Mouse (Mus musculus): ENCODE data around the gene Tinagl1.

Gene Tinagl1

DNA sequence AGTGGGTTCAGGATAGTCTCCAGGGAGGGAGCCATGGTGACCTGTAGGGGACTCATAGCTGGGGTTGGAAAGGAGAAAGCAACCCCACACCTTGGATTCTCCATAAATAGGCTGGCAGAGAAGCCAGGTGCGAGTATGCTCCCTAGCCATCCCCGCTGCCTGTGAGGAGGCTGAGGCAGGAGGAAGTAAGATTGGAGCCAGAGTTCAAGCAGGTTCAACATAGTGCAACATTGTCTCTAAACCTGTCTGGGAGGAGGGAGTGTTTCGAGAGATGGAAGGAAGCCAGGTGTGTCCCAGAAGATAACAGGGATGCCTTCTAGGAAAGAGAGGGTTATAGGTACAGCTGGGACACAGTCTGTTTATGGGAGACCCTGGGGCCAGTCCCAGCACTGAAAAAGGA, 5.0 kb upstream of the Tinagl1 start:
- no peak for DNase-seq (ENCODE audit: inconsistent age in 2 of 2, low spot score in 1 of 2)

DNA sequence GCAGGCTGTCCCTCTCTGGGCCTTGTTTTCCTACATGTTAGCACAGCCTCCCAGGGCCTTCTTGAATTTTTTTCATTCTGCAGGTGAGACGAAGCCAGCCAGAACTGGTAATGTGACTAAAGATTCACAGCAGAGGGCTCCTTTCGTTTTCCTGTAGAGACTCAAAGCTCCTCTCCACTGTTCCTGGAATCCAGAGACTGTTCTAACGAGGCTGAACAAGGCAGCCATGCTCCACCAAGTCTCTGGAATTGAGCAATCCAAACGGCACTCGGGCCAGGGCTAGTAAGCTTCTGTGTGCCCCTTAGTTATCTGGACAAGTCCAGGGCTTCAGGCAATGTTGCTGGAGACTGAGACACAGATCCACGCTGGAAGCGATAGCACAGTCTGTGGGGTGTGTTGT, 2.6 kb upstream of the Tinagl1 start:
- peak in 1 of 2 experiments; percentile 75 for DNase-seq (ENCODE audit: inconsistent age in 2 of 2, low spot score in 1 of 2)

DNA sequence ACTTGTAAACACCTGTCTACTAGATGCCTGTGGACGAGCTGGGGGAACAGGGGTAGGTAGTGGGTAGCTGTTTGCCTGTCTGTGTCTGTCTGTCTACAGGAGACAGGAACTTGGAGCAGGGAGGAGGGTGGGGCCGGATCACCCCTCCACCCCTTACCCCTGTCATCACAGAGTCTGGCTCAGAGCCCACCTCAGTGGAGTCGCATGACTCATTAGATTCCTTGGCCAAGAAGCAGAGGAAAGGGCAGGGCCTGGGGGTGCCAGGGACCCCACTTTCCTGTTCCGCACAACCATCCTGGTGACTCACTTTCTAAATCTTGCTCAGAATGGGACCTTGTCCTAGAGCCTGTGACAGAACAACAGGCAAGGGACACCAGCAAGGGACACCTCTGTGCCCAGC, 2.2 kb upstream of the Tinagl1 start:
- DNase-seq (ENCODE audit: inconsistent age in 2 of 2, low spot score in 1 of 2): peak; percentile 84 to 91

DNA sequence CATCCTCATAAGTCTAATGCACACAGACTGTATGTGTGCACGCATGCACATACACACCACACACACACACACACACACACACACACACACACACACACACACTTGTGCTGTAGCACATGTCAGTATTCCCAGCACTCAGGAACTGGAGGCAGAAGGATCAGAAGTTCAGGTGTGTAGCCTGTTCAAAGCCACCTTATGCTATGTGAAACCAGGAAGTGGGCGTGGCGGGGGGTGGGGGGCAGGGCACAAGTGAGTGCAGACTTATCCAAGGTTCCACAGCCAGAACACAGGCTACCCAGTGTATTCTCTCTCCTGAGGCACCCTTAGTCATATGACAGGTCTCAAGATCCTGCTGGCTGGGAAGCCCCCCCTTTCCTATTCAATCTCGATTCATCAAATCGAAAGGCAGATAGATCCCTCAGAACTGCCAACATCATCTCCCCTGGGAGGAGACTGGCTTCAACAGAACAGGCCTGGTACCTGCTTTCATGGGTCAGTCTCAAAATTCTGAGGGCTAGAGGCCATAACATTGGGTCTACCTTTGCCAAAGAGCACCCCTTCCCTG, 1.3 kb upstream of the Tinagl1 start:
- peak in 1 of 2 experiments; percentile 56 for DNase-seq (ENCODE audit: inconsistent age in 2 of 2, low spot score in 1 of 2)

DNA sequence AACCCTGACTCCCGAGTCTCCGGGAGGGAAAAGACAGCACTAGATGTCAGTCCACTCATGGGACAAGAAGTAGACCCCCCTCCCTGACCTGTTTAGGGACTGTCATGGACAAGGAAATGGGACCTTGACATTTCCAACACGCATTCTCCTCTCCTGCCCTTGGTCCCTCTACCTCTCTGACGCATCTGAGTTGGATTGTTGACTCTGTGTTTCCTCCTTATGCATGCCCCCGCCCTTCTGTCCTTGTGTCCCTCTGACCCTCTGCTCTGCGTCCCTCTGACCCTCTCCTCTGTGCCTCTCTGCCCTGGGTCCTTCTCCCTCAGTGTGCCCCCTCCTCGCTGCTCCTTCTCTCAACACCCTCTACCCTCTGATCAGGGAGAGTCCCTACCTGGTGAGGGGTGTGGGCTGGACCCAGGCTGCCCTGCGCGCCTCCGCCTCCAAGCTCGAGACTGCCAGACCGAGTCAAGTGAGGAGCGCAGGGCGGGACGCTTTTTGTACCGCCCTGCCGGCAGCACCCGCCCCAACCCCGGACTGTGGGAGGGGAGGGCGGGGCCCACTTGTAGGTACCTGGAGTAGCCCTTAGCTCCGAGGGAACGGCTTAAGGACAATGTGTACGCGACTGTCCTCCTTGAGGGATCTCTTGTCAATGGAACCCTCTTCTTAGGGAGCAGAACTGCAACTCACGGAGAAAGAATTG, 439 bp downstream of the Tinagl1 start:
- DNase-seq (ENCODE audit: inconsistent age in 2 of 2, low spot score in 1 of 2): peak; percentile 85 to 94

DNA sequence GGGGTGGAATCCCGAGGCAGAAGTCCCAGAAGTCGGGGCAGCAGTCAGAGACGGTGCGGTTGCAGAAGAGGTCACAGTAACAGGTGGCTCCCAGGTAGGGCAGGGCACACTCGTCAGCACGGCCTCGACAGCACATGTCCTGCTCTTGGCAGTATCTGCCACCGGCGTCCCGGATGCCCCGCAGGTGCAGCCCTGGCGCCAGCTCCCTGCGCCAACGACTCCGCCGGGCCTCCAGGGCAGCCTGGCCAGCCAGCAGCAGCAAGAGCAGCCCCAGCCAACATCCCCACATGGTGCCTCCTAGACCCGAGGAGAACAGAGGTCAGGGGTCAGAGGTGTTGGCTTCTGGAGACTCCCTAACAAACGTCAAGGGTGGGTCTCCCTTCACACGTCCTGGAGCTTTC, 1.0 kb downstream of the Tinagl1 start:
- peak in 1 of 2 experiments; percentile 61 for DNase-seq (ENCODE audit: inconsistent age in 2 of 2, low spot score in 1 of 2)

DNA sequence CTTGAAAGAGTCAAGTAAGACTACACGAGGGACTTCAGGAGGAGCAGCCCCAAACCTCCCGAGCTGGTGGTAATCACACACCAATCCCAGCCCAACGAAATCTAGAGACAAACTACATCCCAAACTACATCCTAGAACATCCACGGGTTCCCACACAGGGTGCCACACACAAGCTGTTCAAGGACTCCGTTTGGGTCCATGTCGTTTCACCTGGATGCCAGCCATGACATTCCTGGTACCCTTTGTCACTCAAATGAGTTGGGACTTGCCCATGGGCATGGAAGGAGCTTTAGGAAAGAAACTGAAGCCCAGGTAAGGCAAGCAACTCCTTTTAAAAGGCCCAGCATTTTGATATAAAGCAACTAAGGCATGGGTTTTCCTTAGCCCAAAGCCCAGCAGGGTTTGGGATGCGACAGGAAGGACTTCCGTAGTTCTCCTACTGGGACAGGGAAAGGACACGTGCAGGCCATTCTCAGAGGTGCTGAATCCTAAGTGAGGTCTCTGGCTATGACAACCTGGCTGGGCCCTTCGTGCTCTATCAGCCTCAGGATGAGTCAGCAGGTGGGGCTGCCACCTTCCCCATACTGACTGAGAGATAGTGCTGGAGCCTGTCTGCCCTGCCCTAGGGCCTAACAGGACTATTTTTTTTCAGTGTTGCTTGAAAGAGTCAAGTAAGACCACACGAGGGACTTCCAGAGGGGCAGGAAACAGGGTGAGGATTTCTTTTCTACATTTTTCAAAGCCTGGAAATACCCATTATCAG, 1.7 kb downstream of the Tinagl1 start:
- DNase-seq (ENCODE audit: inconsistent age in 2 of 2, low spot score in 1 of 2): peak; percentile 46 to 72

DNA sequence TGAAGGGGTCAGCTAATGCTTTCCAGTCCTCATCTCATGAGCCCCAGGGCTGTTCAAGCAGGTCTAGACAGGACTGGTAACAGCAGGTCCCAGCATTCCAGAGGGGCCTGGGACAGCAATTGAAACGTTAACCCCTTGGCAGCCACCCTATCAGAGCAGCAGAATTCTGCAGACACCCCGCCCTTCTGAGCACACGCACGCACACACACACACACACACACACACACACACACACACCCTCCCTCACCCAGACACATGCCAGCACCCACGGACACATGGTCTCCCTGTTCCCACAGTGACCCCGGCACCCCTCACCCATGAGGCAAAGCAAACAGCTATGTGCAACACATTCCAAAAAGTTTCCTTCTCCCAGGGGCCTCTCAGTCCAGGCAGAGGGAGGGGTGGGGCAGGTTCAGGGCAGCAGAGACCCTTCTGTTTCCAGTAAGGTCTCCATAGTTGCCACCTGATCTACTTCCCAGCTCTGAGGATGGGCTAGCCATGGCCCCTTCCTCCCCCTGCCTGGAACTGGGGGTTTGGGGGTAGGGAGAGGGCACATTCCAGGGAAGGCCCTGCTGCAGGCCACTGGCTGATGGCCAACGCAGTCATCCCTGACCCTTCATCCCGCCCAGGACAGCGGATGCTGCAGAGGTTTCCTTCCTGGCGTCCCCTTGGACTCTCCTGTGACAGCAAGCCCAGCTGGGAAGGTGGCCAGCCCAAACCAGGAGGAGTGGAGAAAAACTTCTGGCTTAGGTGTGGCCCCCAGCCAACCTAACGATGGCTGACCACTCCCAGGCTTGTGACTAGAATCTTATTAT, 2.8 kb downstream of the Tinagl1 start:
- peak; percentile 84 to 89 for DNase-seq (ENCODE audit: inconsistent age in 2 of 2, low spot score in 1 of 2)

DNA sequence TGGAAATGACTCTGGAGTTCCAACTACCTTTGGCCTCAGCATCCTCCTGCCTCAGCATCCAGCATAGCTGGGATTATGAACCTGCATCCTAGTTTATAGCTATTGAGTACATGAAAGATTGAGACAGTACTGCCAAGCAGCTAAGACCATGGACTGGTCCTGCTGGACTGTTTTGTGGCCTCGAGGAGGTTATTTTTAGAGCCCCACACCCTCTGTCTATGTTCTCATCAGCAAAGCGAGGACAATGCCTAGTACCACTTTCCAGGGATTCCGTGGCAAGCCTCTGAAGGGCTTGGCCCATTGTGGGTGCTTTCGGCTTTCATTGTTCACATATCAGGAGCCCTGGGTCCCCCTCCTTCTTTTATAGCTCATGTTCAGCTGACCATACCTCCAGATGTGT, 4.6 kb downstream of the Tinagl1 start:
- peak in 1 of 2 experiments; percentile 63 for DNase-seq (ENCODE audit: inconsistent age in 2 of 2, low spot score in 1 of 2)

DNA sequence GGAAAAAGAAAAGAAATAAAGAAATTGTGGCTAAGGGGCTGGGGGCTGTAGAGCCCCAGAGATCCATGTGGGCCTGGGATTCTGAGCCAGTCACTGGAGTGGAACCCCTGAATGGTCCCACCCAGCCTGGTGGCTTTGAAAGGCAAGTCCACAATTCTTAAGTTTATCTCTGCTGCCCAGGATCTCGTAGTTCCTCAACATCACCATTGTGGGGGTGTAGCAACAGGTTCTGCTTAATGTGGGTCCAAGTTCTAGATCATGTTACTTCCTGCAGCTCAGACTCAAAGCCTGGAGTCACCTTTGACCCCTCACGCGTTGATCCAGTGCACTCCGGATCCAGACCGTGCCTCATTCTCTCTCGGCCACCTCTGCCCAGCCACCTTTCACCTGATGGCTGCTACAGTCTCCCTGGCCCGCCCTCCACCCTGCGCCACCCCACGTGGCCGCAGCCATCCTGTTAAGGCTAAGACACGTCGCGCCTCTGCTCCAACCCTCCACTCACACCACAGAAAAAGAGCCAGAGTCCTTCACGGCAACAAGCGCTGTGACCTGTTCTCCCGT, 5.4 kb downstream of the Tinagl1 start:
- peak; percentile 31 to 56 for DNase-seq (ENCODE audit: inconsistent age in 2 of 2, low spot score in 1 of 2)

DNA sequence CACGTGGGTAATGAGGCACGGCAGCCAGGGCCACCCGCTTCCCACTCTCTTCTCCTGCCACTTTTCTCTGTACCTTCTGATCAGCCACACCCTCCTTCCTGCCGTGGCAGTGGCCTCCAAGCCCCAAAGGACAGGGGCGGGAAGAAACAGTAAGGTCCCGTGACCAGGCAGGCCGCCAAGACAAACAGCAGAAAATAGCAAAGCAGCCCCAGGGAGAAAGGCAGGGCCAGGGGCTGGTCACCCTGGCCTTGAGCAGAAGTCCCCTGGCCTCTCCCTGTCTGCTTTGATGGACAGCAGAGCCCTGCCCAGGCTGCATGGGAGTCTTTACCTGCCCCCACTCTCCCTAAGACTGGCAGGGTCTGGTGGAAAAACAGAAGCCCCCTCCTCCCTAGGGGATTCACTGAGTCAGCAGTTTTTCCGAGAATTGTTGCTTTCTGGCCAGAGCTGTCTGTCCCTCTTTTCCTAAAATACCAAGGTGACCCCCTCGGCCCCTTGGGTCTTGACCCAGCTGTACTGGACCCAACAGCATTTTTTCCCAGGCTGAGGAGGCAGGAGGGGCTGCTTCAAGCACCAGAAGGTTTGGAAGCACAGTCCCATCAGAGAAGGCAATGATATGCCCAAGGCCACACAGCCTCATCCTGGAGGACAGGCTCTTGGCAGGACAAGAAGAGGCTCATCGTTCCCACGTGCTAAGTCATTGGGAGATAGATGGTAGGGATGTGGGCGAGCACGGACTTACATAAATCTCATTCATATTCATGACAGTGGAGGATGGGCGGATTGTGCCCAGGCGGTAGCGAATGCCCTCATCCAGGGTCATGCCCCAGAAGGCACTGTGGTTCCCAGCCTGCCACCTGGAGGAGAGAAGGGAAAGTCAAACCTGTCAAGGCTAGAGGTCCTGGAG, 6.4 kb downstream of the Tinagl1 start:
- DNase-seq (ENCODE audit: inconsistent age in 2 of 2, low spot score in 1 of 2): peak; percentile 94 to 97

DNA sequence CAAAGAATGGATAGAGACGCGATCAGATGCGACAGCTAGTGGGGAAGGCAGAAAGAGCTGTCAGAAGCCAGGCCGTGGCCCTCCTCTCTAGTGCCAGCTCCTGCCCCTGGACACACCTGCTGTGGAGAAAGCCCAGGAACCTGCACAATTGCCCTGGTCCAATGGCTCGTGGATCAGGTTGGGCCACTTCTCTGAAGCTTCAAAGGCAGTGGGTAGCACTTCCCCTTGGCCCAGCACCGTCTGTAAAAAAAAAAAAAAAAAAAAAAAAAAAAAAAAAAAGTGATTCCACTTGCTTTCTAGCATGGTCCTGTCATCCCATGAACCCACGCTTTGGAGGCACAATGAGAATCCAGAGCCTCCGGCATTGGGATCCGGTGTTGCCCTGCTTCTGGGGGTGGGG, 7.1 kb downstream of the Tinagl1 start:
- peak in 1 of 2 experiments; percentile 39 for DNase-seq (ENCODE audit: inconsistent age in 2 of 2, low spot score in 1 of 2)

DNA sequence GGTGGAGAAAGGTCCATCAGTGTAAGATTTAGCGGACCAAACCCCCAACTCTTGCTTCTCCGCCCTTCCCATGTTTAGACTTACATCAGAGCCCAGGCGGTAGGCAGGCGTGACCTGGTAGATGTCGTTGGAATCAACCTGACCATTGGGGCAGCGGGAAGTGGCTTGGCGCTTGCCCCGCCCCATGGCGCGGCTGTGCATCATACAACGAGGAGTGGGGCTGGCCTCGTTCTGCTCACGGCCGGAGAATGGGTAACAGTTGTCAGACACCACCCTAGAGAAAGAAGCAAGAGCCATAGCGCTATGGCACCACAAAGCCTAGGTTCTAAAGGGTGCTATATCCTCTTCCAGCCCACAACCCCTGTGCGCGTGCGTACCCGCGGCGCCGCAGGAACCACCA, 7.6 kb downstream of the Tinagl1 start:
- DNase-seq (ENCODE audit: inconsistent age in 2 of 2, low spot score in 1 of 2): peak; percentile 40 to 62

DNA sequence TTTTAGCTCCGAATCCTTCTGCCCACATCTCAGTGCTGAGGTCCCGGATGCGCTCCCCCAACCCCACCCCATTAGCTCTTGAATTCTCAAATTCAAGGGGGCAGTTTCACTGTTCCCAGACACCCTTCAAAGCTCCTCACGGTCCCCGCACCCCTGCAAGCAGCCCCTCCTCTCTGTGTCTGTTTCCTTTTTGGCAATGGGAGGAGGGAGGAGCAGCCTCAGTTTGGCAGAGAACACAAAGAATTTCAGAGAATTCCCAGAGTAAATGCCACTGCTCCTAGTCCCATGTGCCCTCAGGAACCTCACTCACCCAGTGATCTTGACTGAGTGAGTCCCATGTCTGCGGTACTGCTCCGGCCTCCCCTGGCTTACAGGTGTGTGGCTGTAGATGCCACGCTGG, 8.3 kb downstream of the Tinagl1 start:
- peak; percentile 50 to 80 for DNase-seq (ENCODE audit: inconsistent age in 2 of 2, low spot score in 1 of 2)

DNA sequence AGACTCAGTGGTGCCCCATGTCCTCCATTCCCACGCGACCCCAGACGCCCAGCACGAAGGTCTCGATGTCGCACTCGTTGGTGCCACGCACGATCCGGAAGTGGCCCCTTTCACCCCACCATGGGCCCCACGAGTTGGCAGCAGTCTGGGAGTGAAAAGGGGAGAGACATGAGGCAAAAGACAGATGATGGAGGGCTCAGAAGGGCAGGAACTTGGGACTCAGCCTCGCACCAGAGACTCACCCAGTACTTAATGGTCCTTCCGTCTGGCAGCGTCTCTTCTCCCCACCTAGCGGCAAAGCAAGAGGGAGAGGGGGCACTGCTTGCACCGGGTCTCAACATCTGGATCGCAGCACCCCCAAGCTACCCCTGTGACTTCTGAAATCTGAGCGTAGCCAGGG, 8.9 kb downstream of the Tinagl1 start:
- DNase-seq (ENCODE audit: inconsistent age in 2 of 2, low spot score in 1 of 2): no peak

DNA sequence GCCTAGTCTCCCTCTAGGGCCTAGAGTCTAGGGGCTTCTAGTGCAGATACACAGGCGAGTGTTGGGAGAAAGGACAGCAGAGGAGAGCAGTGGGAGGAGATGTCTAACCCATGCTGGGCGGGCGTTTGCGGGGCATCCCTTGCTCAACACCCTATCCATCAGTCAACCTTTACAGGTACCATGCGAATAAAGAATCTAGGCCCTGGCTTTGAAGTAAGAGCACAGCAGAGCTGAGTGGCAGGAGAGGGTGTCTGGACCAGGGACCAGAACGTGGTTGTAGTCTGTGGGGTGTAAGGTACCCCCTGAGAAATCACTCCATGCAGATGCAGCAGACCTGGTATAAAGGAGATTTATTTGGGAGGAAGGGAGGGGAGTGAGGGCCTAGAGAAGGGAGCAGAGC, 10.8 kb downstream of the Tinagl1 start:
- no peak for DNase-seq (ENCODE audit: inconsistent age in 2 of 2, low spot score in 1 of 2)

DNA sequence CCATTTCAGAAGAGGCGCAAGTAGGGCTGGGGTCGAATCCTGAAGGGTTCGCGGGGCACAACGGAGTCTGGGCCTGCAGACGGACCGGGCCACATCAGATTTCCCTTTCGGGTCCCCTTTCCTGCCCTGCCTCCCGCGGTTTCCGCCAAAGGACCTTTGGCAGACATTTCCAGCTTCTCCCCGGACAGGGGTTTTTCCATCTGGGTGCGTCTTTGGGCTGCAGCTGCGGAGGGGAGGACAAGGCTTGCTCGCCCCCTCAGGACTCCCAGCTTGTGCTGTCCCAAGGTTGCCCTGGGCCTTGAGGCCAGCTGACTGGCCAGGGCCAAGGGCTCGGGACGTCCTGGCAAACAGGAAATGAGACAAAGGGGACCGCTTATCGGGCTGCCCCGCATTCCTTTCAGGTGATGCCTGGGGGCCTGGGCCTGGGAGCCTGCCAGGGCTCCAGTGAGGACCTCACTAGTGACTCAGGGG, 11.5 kb downstream of the Tinagl1 start:
- DNase-seq (ENCODE audit: inconsistent age in 2 of 2, low spot score in 1 of 2): peak; percentile 85 to 90

DNA sequence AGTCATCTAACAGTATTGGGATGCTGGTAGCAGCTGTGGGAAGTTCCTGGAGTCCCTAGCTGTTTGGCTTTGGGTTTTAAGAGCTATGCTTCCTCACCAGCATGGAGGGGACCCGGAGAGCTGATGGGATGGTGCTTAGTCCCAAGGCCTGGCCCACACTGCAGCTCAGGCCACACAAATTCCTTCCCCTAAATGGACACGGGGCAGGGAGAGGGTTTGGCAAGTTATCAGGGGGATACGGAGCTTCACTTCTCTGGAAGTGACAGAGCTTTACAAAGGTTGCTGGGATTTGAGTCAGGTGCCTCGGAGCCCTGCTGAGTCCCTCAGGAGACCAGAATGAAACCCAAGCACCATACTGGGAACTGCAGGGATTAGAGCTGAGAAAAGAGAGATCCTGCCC, 13.6 kb downstream of the Tinagl1 start:
- DNase-seq (ENCODE audit: inconsistent age in 2 of 2, low spot score in 1 of 2): peak in 1 of 2 experiments; percentile 25

DNA sequence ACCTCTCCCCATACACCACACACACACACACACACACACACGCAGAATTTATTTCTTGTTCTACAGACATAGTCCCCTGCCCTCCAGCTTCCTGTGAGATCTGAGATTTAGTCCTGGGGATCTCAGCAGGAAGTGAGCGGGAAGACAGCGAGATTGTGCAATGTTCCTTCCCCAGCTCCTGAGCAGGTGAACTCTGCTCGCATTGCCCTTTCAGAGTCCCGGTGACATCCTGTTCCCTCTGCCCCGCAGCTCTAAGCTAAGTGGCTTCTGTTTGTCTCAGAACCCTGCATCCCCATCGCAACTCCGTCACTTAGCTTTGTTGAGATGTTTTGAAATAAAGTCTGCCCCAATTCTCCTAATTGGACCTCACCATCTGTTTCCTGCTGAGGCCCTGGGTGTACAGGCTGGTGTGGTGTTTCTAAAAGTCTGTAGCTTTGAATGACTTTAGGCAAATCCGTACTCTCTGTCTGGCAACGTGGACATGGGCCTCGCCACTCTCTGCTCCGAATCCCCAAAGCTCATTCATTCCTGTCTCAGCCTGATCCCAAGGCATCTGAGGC, 18.0 kb downstream of the Tinagl1 start:
- peak in 1 of 2 experiments; percentile 30 for DNase-seq (ENCODE audit: inconsistent age in 2 of 2, low spot score in 1 of 2)

Measured in adrenal gland, adult (tissue).